Mouse (Mus musculus) naive thymus-derived CD4-positive, alpha-beta T cell, adult 2 months (primary cell): ENCODE measurements at regions not wholly inside any gene's neighbourhood (a gene's known extent, or its start where the extent isn't known, plus 50 kb on each side); places are given as distances from the start of the nearest gene placed in this dataset.

Experiments used
- DNase-seq: peaks from one replicate; pipeline ENCODE4 v3.0.0-alpha.2; 2011; ENCODE audit warnings: low read depth

DNA sequence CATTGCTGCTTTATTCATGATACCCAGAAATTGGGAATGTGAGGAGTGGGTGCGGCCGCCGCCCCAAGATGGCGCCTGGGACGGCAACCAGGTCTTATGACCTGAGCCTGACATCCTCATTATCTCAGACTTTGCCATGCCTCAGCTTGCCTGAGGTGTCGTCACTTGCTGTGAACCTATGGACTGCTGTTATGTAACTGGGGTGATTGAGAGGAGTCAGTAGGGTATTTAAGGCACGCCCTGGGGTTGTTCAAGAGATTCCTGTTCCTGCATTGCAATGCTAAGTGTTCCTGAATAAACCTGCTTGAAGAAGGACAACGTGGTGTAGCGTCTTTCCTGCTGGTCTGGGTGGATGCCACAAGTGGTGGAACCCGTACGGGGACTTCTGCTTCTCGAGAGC, 211.4 kb upstream of the Pou3f2 start:
- no peak for DNase-seq

DNA sequence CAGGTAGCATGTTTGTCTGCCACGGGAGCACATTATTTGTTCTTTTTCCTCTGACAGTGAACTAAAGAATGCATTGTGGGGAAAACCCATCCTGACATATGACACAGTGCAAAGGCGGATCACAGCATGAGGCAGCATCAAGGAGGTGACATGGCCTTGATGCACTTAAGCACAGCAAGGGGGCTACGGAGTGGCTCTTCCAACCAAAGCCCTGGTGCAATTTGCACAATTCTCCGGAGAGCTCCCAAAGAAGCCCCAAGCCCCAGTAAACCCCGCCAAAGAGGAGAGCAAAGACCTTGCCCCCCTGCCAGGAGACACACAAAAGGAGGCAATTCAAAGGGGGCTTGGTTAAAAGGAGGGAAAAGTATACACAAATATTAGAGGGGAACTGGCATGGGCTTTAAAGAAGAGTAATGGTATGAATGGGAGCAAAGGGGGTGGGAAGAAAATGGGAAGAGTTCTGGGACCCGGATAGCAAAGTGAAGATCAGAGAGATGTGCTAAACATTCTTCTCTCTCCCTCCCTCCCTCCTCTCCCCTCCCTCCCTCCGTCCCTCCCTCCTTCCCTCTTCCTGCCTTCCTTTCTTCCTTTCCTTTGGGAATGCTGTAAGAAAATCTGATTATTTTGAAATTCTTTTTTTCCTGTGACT, 179.7 kb upstream of the Pou3f2 start:
- DNase-seq: no peak

DNA sequence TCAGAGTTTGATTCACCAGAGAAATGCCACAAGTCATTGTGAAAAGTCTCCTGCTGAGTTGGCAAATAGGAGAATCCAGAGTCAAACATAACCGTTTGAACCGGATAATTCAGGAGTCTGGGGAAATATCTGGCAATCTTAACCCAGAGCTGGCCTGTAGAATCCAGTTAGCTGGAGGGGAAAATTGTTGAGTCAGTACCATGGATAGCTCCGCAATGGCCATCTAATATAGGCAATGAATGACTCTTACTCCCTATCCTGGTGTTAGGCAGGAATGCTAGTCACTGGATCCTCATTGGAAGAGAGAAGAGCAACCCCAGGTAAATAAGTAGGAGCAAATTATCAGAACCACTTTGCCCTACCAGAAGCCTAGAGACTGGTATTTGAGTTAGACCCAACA, 157.4 kb upstream of the Pou3f2 start:
- DNase-seq: no peak

DNA sequence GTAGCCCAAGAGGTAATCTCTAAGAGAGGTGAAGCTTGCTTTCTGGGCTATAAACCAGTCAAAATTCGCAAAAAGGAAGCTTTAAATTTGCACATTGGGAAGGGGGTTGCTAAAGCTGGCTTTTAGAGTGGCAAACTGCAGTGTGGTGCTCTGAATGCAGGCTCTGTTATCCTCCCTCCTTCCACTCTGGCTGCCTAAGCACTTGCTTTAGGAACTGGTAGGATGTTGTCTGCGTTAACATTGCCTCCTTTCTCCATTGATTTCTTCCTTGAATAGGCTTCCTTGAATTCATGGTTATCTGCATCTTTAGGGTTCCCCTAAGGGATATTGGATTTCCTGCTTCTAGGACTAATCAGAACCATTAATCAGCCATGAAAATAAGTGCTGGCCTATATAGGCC, 120.8 kb upstream of the Pou3f2 start:
- no peak for DNase-seq

DNA sequence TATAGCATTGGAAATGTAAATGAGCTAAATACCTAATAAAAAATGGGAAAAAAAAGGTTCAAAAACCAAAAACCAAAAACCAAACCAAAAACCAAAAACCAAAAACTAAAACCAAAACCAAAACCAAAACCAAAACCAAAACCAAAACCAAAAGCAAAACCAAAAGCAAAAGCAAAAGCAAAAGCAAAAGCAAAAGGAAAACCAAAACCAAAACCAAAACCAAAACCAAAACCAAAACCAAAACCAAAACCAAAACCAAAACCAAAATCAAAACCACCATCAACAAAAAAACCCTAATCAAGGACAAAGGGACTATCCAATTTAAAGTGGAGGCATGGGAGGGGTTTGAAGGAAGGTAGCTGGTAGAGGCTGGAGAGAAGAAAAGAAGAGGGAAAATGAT, 114.0 kb upstream of the Pou3f2 start:
- DNase-seq: peak; percentile 1

DNA sequence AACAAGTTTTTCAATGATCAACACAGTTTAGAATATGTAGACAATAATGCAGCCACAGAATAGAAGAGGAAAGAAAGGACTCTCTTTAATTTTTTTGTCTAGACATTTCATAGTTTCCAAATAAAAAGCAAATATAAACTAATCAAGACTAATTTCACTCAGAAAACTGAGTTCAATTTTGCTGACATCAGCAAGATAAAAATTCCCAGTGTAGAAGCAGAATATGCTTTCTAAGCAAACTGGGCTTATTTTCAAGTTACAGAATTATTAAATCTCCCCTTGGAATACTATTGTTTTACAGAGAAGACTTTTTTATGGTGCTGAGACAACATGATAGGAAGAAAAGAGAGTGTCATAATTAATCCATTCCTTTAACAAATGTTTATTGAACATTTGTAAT, 99.0 kb upstream of the Pou3f2 start:
- DNase-seq: no peak

DNA sequence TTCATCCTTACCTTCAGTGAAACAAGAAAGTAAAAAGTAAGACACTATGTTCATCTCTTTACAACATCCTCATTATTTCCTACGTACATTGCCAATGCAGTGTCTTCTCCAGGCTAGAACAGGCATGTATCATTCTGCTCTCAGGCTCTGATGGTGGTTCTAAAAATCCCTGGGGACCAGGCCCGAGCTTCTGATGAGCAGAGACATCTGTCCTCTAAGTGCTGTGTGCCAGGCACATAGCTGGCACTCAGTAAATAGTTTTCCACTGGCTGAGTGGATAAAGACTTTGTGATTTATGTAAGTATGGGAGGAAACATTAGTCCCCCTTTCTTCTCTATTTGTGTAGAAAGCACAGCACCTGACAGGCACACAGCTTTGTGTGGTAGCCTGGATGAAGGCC, 77.8 kb upstream of the Pou3f2 start:
- no peak for DNase-seq

DNA sequence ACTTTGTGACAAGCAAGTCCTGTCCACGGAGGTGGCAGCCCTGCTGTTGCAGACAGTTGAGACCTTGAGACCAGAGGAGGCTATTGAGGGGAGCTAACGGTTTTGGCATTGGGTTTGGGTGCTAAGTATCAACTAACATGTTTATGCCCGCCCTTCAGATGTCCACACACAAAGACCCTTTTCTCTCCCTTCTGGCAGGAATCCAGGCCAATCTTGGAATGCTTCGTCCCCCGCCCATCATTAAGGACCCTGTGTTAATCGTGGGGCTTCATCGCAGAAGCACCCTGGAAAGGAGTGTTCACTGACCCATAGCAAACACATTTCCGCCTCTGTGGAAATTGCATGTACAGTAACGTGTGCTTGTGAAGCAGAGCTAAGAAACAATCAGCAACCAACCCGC, 76.4 kb upstream of the Pou3f2 start:
- DNase-seq: no peak
